Mouse (Mus musculus): ENCODE results near the gene Gbp5.

- TF ChIP-seq HCFC1 (IDR thresholded peaks at IDR 0.05; ENCODE audit: borderline replicate concordance, insufficient read depth, low read length), result no peak
- no peak for TF ChIP-seq CHD2 (IDR thresholded peaks at IDR 0.05; ENCODE audit: low read depth, low read length)
- no peak for TF ChIP-seq MAFK (IDR thresholded peaks at IDR 0.05; ENCODE audit: insufficient read depth, low read depth, low read length)
- TF ChIP-seq ZNF384 (IDR thresholded peaks at IDR 0.05; ENCODE audit: low read depth, low read length), result no peak
Observed at GRCm38 (mm10) chr3:142561045-142561646, 67.4 kb downstream of the Gbp5 start.

All from ES-E14 (cell line).